Mouse (Mus musculus) bone marrow, adult 2 months (tissue): ENCODE data around the gene Ssxb6.
"Not testable (repeated sequence)": the region's sequence is repeated elsewhere in the genome, so short reads cannot be mapped to it uniquely, and the experiment has no call there.

Experiments
- CTCF ChIP-seq: fragments of 200-500 bp; IDR thresholded peaks from 2 replicates; pipeline ENCODE4 v1.5.1; 2011; ENCODE audit warnings: low read length, control low read depth; ENCODE audit not compliant: control insufficient read depth, insufficient read depth
- POLR2A ChIP-seq: fragments of 200-500 bp; IDR thresholded peaks from 2 replicates; pipeline ENCODE4 v1.6.1; 2011; ENCODE audit warnings: low read depth, mild to moderate bottlenecking, control low read depth, low read length, borderline replicate concordance; ENCODE audit not compliant: control insufficient read depth

GRCm38 (mm10) chrX:8591716-8592115 lies 43.7 kb upstream of the Ssxb6 start, which contains the start of gene Ssxb3:
- TF ChIP-seq CTCF, POLR2A: not testable (repeated sequence)
